Mouse (Mus musculus) kidney, embryonic 16.5 days (tissue): ENCODE measurements around the gene Cops2. TPM values are rescaled to one million over a fixed set of nuclear protein-coding genes. Genes with fewer than 3 reads are reported as not detected.
A peak's percentile ranks its signal among the peaks of the same experiment; 100 is the strongest.

ENCODE experiments used
- ATAC-seq: fragments of 200-750 bp; cut with Nextera tagmentation; 2 replicates; pipeline ENCODE4 v1.8.0; 2017; ENCODE audit warnings: moderate TSS enrichment; ENCODE audit not compliant: low FRiP score, low TSS enrichment
- H3K27ac ChIP-seq: fragments of 300-500 bp; sonication (generic); 2 replicates; pipeline ENCODE4 v1.5.1; 2014; ENCODE audit warnings: low read length
- H3K27me3 ChIP-seq: fragments of 300-500 bp; sonication (generic); 2 replicates; pipeline ENCODE4 v1.6.1; 2014; ENCODE audit warnings: low read length, control low read depth, mixed read lengths; ENCODE audit not compliant: insufficient read depth
- H3K36me3 ChIP-seq: fragments of 300-500 bp; sonication (generic); 2 replicates; pipeline ENCODE4 v1.6.1; 2014; ENCODE audit warnings: low read length, control low read depth, mixed read lengths; ENCODE audit not compliant: insufficient read depth
- H3K4me1 ChIP-seq: fragments of 300-500 bp; sonication (generic); 2 replicates; pipeline ENCODE4 v1.6.1; 2014; ENCODE audit warnings: low read length, control low read depth, mixed read lengths; ENCODE audit not compliant: insufficient read depth
- H3K4me2 ChIP-seq: fragments of 300-500 bp; sonication (generic); replicated peaks from 2 replicates; pipeline ENCODE4 v1.6.1; 2014; ENCODE audit warnings: low read depth, low read length
- H3K4me3 ChIP-seq: fragments of 300-500 bp; sonication (generic); 2 replicates; pipeline ENCODE4 v1.5.1; 2014; ENCODE audit warnings: mild to moderate bottlenecking, low read length
- H3K9ac ChIP-seq: fragments of 300-500 bp; sonication (generic); replicated peaks from 2 replicates; pipeline ENCODE4 v1.6.1; 2014; ENCODE audit warnings: low read length
- H3K9me3 ChIP-seq: fragments of 300-500 bp; sonication (generic); 2 replicates; pipeline ENCODE4 v1.6.1; 2016; ENCODE audit warnings: low read length, control low read depth
- WGBS: fragments of 180-500 bp; shearing (Covaris S2); extraction: QIAGEN DNeasy Blood & Tissue Kit; methylation state at CpG from one replicate; pipeline ENCODE4 v1.1.7; 2014; 5-methylcytosine and 5-hydroxymethylcytosine counted together
- polyA plus RNA-seq: library from polyadenylated mRNA; unstranded; fragments of >200 nt; fragmentation: Nextera tagmentation; extraction: Ambion mirVana; gene quantifications from 2 replicates; pipeline ENCODE4 v1.2.1, GENCODE M21; 2015

Cops2 gene
- polyA plus RNA-seq, 1 experiment from 2014 or later, result 74.8 TPM

- no peaks in the 10 kb centered on the region for H3K27me3 ChIP-seq
- H3K4me1 ChIP-seq, result peaks cover 16% of the 10 kb centered on the region
- no peak overlapping the region for H3K27ac ChIP-seq
- no peak overlapping the region for H3K4me2 ChIP-seq
- H3K9me3 ChIP-seq, result no peaks in the 10 kb centered on the region
- no peak overlapping the region for H3K9ac ChIP-seq
- WGBS, result 53% methylated on average over 3 of the region's 3 CpGs
- no peak overlapping the region for H3K4me3 ChIP-seq
- H3K36me3 ChIP-seq, result peaks cover 4% of the 10 kb centered on the region; the same call in 1 of the 2 replicates
- ATAC-seq, result peak; percentile 80
Measured at GRCm38 (mm10) chr2:125870159-125870558, 11.2 kb upstream of the Cops2 start.

GRCm38 (mm10) chr2:125868301-125868700, 9.4 kb upstream of the Cops2 start:
- Histone ChIP-seq H3K9me3 (no peaks in the 10 kb centered on the region), H3K27me3 (no peaks in the 10 kb centered on the region), H3K36me3 (peaks cover 4% of the 10 kb centered on the region; the same call in 1 of the 2 replicates), H3K4me2 (no peak overlapping the region), H3K4me3 (no peak overlapping the region), H3K27ac (no peak overlapping the region), H3K4me1 (peaks cover 16% of the 10 kb centered on the region), H3K9ac (no peak overlapping the region)
- ATAC-seq, result no peak
- 79% methylated on average over 3 of the region's 3 CpGs for WGBS

DNA sequence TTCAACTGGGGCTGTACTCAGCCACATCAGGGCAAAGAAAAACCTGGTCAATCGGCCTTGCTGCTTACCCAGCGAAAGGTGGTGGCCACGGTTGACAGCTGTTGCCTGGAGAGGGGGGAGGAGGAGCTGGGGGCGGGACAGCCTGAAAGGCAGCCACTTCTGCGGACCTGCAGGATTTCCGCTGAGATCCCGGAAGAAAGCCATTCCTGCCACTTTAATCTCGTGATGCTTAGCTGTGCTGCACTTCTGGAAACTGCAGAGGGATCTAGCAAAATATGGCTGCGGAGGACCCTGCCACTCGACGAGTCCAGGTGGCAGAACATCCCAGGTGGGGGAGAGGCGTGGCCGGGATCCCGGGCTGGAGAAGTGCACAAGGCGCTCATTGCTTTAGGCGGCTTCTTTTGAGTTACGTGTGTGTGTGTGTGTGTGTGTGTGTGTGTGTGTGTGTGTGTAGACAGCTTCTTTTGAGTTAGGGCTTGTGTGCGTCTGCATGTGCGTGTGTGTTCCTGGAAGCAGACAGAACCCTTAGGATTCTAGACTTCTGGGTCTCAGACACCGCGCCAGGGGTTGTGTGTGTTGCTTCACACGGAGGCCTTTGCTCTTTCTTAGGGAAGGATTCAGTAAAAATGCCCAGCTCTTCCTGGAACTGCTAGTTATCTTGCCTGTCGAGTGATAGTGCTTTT, 7.3 kb upstream of the Cops2 start:
- H3K4me2 ChIP-seq, result peak overlapping the region; percentile 76
- 4% methylated on average over 23 of the region's 23 CpGs for whole genome bisulfite sequencing
- H3K4me3 ChIP-seq, result peak overlapping the region; percentile 76
- peaks cover 16% of the 10 kb centered on the region for H3K4me1 ChIP-seq
- H3K27ac ChIP-seq, result peak overlapping the region; percentile 67; the same call in 1 of the 2 replicates
- H3K9ac ChIP-seq, result peak overlapping the region; percentile 77
- no peaks in the 10 kb centered on the region for H3K36me3 ChIP-seq
- H3K9me3 ChIP-seq, result no peaks in the 10 kb centered on the region
- ATAC-seq, result peak; percentile 93
- H3K27me3 ChIP-seq, result no peaks in the 10 kb centered on the region

- ATAC-seq, result no peak
- Histone ChIP-seq H3K36me3 (no peaks in the 10 kb centered on the region), H3K4me1 (peaks cover 16% of the 10 kb centered on the region), H3K27ac (no peak overlapping the region), H3K9me3 (no peaks in the 10 kb centered on the region), H3K4me2 (peak overlapping the region; percentile 76), H3K27me3 (no peaks in the 10 kb centered on the region), H3K9ac (no peak overlapping the region), H3K4me3 (peak overlapping the region; percentile 76; the same call in 1 of the 2 replicates)
Measured at GRCm38 (mm10) chr2:125865585-125865984, 6.6 kb upstream of the Cops2 start.

GRCm38 (mm10) chr2:125864551-125864950, 5.6 kb upstream of the Cops2 start:
- no peak overlapping the region for H3K27ac ChIP-seq
- H3K4me1 ChIP-seq, result peaks cover 16% of the 10 kb centered on the region
- H3K27me3 ChIP-seq, result no peaks in the 10 kb centered on the region
- no peak overlapping the region for H3K4me2 ChIP-seq
- H3K36me3 ChIP-seq, result no peaks in the 10 kb centered on the region
- H3K4me3 ChIP-seq, result no peak overlapping the region
- H3K9me3 ChIP-seq, result no peaks in the 10 kb centered on the region
- no peak overlapping the region for H3K9ac ChIP-seq
- no peak for ATAC-seq
- 79% methylated on average over 1 of the region's 1 CpGs for WGBS

DNA sequence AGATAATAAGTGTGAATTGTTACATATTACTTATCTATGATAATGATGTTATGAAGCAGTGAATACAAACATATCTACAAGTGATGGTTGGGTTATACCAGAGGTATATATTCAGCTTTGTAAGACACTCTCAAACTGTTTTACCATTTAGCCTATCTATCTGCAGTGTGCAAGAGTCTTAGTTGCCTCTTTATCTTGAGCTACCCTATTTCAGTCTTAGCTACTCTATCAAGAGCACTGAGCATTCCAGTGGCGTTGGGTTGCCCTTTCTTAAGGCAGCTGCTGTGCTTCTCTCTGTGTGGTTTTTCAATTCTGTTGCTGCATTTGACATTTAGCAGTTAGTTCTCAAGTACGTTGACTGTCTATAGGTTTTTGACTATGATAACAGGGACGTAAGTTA, 4.9 kb upstream of the Cops2 start:
- Histone ChIP-seq H3K9me3 (no peaks in the 10 kb centered on the region), H3K27me3 (no peaks in the 10 kb centered on the region), H3K27ac (no peak overlapping the region), H3K9ac (no peak overlapping the region), H3K4me3 (no peak overlapping the region), H3K4me1 (peaks cover 16% of the 10 kb centered on the region), H3K36me3 (no peaks in the 10 kb centered on the region), H3K4me2 (no peak overlapping the region)
- ATAC-seq, result no peak
- 84% methylated on average over 3 of the region's 3 CpGs for WGBS

DNA sequence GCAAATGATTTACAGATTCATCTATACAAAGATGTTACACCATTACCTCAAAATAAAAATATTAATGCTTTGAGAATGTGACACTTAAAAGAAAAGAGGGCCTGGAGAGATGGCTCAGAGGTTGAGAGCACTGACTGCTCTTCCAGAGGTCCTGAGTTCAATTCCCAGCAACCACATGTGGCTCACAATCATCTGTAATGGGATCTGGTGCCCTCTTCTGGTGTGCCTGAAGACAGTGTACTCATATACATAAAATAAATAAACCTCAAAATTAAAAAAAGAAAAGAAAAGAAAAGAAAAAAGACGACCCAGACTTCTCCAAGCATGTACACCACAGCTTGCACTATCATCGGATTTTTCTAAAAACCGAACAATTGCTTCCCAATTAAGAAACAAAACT, 1.2 kb downstream of the Cops2 start:
- Histone ChIP-seq H3K4me2 (peak overlapping the region; percentile 68), H3K9me3 (no peaks in the 10 kb centered on the region), H3K4me1 (peaks cover 7% of the 10 kb centered on the region; the same call in 1 of the 2 replicates), H3K36me3 (no peaks in the 10 kb centered on the region), H3K27ac (no peak overlapping the region), H3K4me3 (peak overlapping the region; percentile 99), H3K27me3 (no peaks in the 10 kb centered on the region), H3K9ac (no peak overlapping the region)
- ATAC-seq, result no peak
- 49% methylated on average over 3 of the region's 3 CpGs for WGBS

DNA sequence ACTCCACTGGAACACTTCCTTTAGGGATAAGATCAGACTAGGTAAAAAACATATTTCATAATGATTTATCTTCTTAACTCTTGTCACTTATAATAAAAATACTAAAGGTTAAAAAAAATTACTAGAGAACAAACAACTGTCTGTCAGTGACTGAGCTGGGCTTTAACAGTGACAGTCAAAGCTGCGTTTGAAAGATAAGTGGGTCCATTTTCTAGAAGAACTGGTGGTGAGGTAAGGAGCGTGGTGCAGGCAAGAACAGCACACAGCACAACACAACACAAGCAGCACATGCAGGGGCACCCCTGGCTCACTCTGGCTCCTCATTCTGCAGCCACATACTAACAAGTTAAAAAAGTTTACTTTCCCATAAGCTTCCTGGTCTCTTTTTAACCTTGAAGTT, 7.7 kb downstream of the Cops2 start:
- no peak overlapping the region for H3K4me3 ChIP-seq
- WGBS, result 81% methylated on average over 2 of the region's 2 CpGs
- H3K27ac ChIP-seq, result no peak overlapping the region
- H3K4me2 ChIP-seq, result no peak overlapping the region
- no peak overlapping the region for H3K9ac ChIP-seq
- no peak for ATAC-seq
- H3K36me3 ChIP-seq, result peaks cover 8% of the 10 kb centered on the region
- no peaks in the 10 kb centered on the region for H3K4me1 ChIP-seq
- H3K9me3 ChIP-seq, result no peaks in the 10 kb centered on the region
- H3K27me3 ChIP-seq, result no peaks in the 10 kb centered on the region

DNA sequence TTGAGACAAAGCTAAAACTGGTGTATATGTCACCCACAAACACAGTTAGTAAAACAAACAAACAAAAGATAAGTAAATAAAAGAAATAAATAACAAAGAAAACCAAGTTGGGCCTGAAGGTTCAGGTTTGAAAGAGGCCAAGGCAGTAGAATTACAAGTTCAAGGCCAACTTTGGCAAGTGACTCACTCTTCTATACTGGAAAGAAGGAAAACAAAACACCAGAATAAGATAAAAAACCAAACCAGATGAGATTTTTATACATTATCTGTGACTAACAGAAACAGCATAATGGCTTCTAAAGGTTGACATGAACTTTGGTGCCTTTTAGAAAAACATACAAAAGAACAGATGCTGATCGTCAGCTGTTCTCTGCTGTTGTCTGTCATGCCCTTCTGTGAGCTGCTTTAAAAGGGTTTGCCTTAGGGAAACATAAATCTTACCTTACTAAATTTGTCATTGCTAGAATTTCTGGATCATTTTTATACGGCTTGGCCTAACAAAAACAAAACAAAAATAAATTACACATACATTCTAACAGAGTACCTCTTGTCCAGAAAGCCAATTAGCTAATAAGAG, 20.1 kb downstream of the Cops2 start:
- 52% methylated on average over 2 of the region's 2 CpGs for WGBS
- H3K9me3 ChIP-seq, result no peaks in the 10 kb centered on the region

GRCm38 (mm10) chr2:125838091-125838490, 20.8 kb downstream of the Cops2 start:
- Histone ChIP-seq H3K27me3 (no peaks in the 10 kb centered on the region), H3K4me3 (no peak overlapping the region), H3K36me3 (peaks cover 43% of the 10 kb centered on the region), H3K4me2 (no peak overlapping the region), H3K27ac (no peak overlapping the region), H3K4me1 (no peaks in the 10 kb centered on the region), H3K9me3 (no peaks in the 10 kb centered on the region), H3K9ac (no peak overlapping the region)
- no peak for ATAC-seq
- WGBS, result 95% methylated on average over 7 of the region's 7 CpGs

More for the DNA sequence above, 20.1 kb downstream of the Cops2 start:
- Histone ChIP-seq H3K4me3 (no peak overlapping the region), H3K27me3 (no peaks in the 10 kb centered on the region), H3K4me2 (no peak overlapping the region), H3K36me3 (peaks cover 40% of the 10 kb centered on the region), H3K4me1 (no peaks in the 10 kb centered on the region), H3K27ac (no peak overlapping the region), H3K9ac (no peak overlapping the region)
- no peak for ATAC-seq
